Mouse (Mus musculus) embryonic facial prominence, embryonic 14.5 days (tissue): Measurements from ENCODE around the gene Exoc2. TPM values are rescaled to one million over a fixed set of nuclear protein-coding genes. Genes with fewer than 3 reads are reported as not detected.

Experiments used
- ATAC-seq: fragments of 200-750 bp; cut with Nextera tagmentation; 2 replicates; pipeline ENCODE4 v1.8.0; 2017; ENCODE audit warnings: low read depth, moderate number of reproducible peaks, moderate TSS enrichment
- DNase-seq: peaks from one replicate; pipeline ENCODE4 v3.0.0-alpha.2; 2015; ENCODE audit warnings: low spot score
- H3K27ac ChIP-seq: fragments of 300-500 bp; sonication (generic); replicated peaks from 2 replicates; pipeline ENCODE4 v1.5.1; 2014; ENCODE audit warnings: low read depth, mild to moderate bottlenecking, low read length, moderate library complexity
- H3K27me3 ChIP-seq: fragments of 300-500 bp; sonication (generic); replicated peaks from 2 replicates; pipeline ENCODE4 v1.6.1; 2014; ENCODE audit warnings: low read length; ENCODE audit not compliant: control insufficient read depth, insufficient read depth
- H3K36me3 ChIP-seq: fragments of 300-500 bp; sonication (generic); 2 replicates; pipeline ENCODE4 v1.6.1; 2014; ENCODE audit warnings: low read length, mixed read lengths; ENCODE audit not compliant: control insufficient read depth, insufficient read depth
- H3K4me1 ChIP-seq: fragments of 300-500 bp; sonication (generic); 2 replicates; pipeline ENCODE4 v1.6.1; 2014; ENCODE audit warnings: antibody characterized with exemption, low read length; ENCODE audit not compliant: control insufficient read depth, insufficient read depth
- H3K4me2 ChIP-seq: fragments of 300-500 bp; sonication (generic); 2 replicates; pipeline ENCODE4 v1.6.1; 2014; ENCODE audit warnings: low read depth, mild to moderate bottlenecking, low read length, moderate library complexity, mixed read lengths
- H3K4me3 ChIP-seq: fragments of 300-500 bp; sonication (generic); 2 replicates; pipeline ENCODE4 v1.5.1; 2014; ENCODE audit warnings: low read depth, mild to moderate bottlenecking, low read length
- H3K9ac ChIP-seq: fragments of 300-500 bp; sonication (generic); 2 replicates; pipeline ENCODE4 v1.6.1; 2014; ENCODE audit warnings: low read depth, mild to moderate bottlenecking, low read length, moderate library complexity, mixed read lengths
- H3K9me3 ChIP-seq: fragments of 300-500 bp; sonication (generic); 2 replicates; pipeline ENCODE4 v1.6.1; 2016; ENCODE audit warnings: low read length; ENCODE audit not compliant: control insufficient read depth
- WGBS: fragments of 180-500 bp; shearing (Covaris S2); extraction: QIAGEN DNeasy Blood & Tissue Kit; methylation state at CpG from one replicate; pipeline ENCODE4 v1.1.7; 2014; 5-methylcytosine and 5-hydroxymethylcytosine counted together
- polyA plus RNA-seq: library from polyadenylated mRNA; unstranded; fragments of >200 nt; fragmentation: Nextera tagmentation; extraction: Ambion mirVana; gene quantifications from 2 replicates; pipeline ENCODE4 v1.2.1, GENCODE M21; 2014

Gene Exoc2
- polyA plus RNA-seq, 1 experiment from 2014 or later = 26.8 TPM

DNA sequence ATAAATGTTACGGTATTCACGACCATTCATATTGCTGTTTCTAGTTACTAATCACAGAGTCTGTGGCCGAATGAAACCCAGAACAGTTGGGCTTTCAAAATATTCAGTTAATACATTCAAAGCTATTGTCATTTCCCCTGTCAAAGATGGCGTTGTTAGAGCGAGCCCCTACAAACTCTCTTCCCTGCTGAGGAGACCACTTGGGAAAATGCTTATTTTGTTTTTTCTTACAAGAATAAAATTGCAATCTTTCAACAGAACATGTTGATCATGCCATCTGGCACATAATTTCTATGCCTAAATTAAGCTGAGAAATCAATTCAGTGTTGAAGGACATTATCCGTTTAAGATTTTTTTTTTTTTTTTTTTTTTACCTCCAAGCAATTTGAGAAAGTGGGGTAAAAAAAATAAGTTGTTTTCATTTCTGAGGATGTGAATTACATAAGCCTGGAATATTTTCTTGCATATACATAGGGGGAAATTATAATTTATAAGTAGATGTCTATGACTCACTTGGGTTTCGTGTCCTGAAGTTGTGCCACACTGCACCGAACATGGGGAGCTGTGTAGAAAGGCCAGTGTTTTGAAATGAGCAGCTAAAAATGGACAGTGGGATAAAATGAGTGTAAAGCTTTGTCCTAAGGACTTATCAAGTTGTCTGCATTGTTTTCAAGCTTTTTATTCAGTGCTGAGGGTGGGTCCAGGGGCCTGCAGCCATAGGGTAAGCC lies 23.8 kb upstream of the Exoc2 start:
- no peak for DNase-seq
- no peaks in the 10 kb centered on the region for H3K36me3 ChIP-seq

DNA sequence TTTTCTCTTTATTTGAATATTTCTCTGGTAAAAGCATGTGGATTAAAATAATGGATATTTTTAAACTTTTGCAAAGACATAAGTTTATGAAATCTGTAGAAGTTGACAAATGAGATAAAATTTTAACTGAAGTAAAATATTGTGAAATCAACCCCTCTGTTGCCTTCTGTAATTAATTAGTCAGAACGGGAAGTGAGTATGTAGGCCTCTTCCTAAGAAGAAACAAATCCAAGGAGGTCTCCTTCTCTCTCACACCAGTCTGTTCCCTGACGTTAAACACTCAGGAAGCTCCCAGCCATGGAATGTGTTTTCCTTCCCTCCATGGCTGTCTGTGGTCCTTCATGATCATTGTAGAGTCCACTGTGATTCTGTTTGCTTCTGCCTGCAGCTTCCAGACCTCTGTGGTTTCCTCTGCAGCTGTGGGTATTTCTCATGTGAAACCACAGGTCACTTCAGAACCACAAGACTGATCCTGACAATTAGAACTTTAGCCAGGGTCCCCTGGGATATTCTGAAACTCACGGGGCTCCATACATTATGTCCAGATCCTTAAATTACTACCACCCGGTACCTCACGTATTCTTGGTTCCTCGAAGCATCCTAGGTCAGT lies 20.5 kb upstream of the Exoc2 start:
- Histone ChIP-seq H3K27me3 (no peaks in the 10 kb centered on the region), H3K9me3 (no peaks in the 10 kb centered on the region), H3K4me1 (no peaks in the 10 kb centered on the region), H3K27ac (no peak overlapping the region), H3K4me3 (no peak overlapping the region), H3K36me3 (no peaks in the 10 kb centered on the region), H3K9ac (no peak overlapping the region), H3K4me2 (no peak overlapping the region)
- DNase-seq (no peak), ATAC-seq (no peak)
- 55% methylated on average over 6 of the region's 6 CpGs for WGBS

More for the DNA sequence above, 23.8 kb upstream of the Exoc2 start:
- no peaks in the 10 kb centered on the region for H3K27me3 ChIP-seq
- no peaks in the 10 kb centered on the region for H3K9me3 ChIP-seq
- ATAC-seq = no peak
- no peak overlapping the region for H3K27ac ChIP-seq
- H3K9ac ChIP-seq = no peak overlapping the region
- H3K4me2 ChIP-seq = no peak overlapping the region
- no peak overlapping the region for H3K4me3 ChIP-seq
- 65% methylated on average over 8 of the region's 8 CpGs for WGBS
- H3K4me1 ChIP-seq = no peaks in the 10 kb centered on the region

DNA sequence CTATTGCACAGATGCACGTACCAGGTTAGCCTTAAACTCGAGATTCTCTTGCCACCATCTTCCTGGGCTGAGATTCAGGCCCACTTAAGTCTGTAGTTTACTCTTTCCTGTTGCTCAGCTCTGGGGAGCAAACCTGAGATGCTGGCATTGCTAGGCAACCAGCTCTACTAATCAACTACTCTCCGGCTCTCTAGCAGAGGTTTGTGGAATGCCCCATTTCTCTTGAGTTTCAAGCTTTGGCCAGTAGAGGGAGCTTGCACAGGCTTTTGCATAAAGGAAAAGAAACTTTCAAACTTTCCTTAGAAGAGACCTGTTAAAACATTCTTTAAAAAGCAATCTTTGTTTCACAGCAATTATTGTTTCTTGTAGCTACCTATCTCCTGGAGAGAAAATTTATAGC lies 19.9 kb upstream of the Exoc2 start:
- H3K36me3 ChIP-seq = no peaks in the 10 kb centered on the region
- no peaks in the 10 kb centered on the region for H3K4me1 ChIP-seq
- WGBS = 31% methylated on average over 3 of the region's 3 CpGs
- no peak overlapping the region for H3K4me3 ChIP-seq
- no peak for ATAC-seq
- no peaks in the 10 kb centered on the region for H3K9me3 ChIP-seq
- no peak overlapping the region for H3K9ac ChIP-seq
- DNase-seq = peak; percentile 78
- no peak overlapping the region for H3K27ac ChIP-seq
- H3K27me3 ChIP-seq = no peaks in the 10 kb centered on the region
- H3K4me2 ChIP-seq = no peak overlapping the region

DNA sequence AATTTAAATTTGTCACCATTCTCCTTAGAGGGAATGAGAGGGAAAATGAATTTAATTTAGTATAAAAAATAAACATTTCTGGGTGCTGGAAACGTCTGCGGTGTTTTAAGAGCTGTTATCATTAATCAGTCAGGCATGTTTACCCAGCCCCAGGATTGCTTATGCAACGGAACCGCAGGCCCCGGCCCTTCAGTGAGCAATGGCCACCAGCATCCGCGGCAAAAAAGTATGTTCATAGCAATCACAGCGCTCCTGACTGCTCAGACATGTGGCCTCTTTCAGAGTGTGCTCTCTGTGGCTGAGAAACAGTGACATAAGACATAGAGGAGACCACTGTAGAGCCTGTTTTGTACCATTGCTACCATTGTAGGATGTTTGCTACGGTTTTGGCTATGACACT lies 16.3 kb upstream of the Exoc2 start:
- Histone ChIP-seq H3K27ac (no peak overlapping the region), H3K4me2 (no peak overlapping the region), H3K9me3 (no peaks in the 10 kb centered on the region), H3K36me3 (no peaks in the 10 kb centered on the region), H3K27me3 (peaks cover 13% of the 10 kb centered on the region; the same call in 1 of the 2 replicates), H3K4me1 (0 out of 2 replicates have a peak, but pooled peaks cover 9% of the 10 kb centered on the region), H3K9ac (no peak overlapping the region), H3K4me3 (no peak overlapping the region)
- no peak for ATAC-seq
- peak; percentile 33 for DNase-seq
- WGBS = 57% methylated on average over 9 of the region's 9 CpGs

DNA sequence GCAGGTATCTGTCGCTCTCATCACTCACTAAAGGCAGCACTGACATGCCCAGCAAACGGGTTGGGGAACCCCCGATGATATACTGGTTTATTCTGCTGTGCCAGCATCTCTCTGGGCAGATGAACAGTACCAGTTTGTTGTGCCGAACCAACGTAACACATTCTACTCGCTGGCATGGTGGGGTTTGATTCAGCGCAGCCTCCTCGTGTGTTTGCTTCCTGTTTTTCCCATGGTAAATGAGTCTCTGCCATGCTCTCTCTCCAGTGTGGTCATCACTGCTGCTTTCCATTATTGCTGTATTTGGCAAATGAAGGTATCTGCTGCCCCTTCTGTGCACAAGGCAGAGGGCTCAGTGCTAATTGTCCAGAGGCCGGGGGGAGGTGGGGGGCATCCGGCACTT lies 15.8 kb upstream of the Exoc2 start:
- WGBS = 80% methylated on average over 10 of the region's 10 CpGs

DNA sequence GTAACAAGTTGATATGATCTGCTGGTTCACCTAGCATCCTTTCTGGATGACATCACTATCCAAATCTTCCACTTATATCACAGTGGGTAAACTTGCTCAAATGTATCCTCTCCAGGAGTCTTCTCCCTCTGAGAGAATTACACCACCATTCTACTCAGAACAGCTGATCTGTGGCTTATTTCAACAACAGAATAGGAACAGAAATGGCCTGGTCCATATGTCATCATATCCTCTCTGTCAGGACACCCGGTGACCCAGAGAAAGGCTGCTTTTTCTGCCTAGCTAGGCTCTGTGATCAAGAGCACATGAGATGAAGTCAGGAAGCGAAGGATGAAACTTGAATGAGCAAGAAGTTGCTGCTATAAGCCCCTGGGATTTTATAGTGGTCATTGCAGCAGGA lies 13.8 kb upstream of the Exoc2 start:
- Histone ChIP-seq H3K36me3 (no peaks in the 10 kb centered on the region), H3K27me3 (peaks cover 13% of the 10 kb centered on the region; the same call in 1 of the 2 replicates), H3K4me2 (no peak overlapping the region), H3K4me3 (no peak overlapping the region), H3K4me1 (0 out of 2 replicates have a peak, but pooled peaks cover 9% of the 10 kb centered on the region), H3K9me3 (no peaks in the 10 kb centered on the region), H3K27ac (no peak overlapping the region), H3K9ac (no peak overlapping the region)
- no peak for ATAC-seq
- 82% methylated on average over 2 of the region's 2 CpGs for WGBS
- no peak for DNase-seq

More for the DNA sequence above, 15.8 kb upstream of the Exoc2 start:
- peaks cover 13% of the 10 kb centered on the region; the same call in 1 of the 2 replicates for H3K27me3 ChIP-seq
- DNase-seq = no peak
- no peak overlapping the region for H3K4me2 ChIP-seq
- no peak overlapping the region for H3K4me3 ChIP-seq
- ATAC-seq = no peak
- H3K4me1 ChIP-seq = 0 out of 2 replicates have a peak, but pooled peaks cover 9% of the 10 kb centered on the region
- H3K36me3 ChIP-seq = no peaks in the 10 kb centered on the region
- H3K27ac ChIP-seq = no peak overlapping the region
- no peaks in the 10 kb centered on the region for H3K9me3 ChIP-seq
- H3K9ac ChIP-seq = no peak overlapping the region

DNA sequence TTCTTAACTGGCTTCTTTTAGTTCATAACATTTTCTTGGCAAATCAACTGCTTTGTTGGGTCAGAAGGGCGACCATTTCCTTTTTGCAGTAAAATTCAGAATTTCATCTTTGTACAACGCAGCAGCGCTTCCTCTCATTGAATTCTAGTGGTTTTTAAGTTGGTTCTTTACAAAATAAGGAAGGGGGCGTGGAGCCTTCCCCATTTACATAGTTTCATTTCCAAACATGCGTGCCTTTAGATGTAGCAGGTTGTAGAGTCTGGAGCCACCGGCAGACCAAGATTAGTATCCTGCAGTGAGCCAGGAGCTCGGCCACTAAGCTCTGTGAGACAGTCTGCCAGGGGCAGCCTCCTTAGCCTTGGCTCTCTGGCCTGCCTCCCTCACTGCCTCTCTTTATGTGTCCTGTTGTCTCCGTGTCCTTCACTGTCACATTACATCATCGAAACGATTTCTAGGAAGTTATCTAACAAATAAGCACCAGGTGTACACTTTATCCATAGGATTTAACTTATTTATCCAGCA lies 13.1 kb upstream of the Exoc2 start:
- DNase-seq = no peak
- 68% methylated on average over 10 of the region's 10 CpGs for WGBS
- no peak for ATAC-seq

DNA sequence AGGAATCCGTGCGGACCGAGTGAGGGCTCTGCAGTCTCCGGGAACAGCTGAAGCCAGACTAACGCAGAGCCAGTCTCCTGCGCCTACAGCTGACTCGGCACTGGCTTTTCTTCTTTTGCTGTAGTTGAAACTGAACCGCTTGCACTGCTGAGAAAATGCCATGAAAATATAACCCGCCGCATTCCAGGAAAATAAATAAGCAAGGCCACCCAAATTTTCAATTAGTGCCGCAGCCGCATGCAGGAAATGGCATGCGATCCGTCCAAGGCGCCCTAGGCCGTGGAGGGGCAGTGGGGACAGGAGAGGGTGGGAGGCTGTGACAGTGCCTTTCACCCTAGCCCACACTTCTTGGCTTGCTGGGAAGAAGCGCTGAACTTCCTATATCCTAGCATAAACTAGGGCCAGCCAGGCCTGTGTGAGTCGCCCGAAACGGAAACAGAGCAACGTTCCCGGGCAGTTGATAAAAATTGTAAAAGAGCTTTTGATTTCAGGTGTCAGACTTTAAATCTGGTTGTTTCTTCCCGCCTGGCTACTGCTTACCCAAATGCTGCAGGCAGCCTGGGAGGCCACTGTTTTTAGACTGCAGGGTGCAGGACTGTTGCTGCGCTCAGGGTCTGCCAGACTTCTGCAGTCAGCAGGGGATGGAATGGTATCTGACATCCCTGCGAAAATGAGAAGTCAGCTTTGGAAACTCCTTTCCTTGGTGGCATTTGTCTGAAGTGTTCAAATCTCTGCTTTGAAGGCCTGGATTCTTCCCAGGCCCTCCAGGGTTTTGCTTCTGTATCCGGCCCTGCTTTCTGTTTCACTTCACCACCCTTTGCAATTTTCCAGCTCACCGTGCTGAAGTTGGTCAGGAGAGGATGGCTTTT lies 11.9 kb upstream of the Exoc2 start:
- 12% methylated on average over 27 of the region's 27 CpGs for WGBS
- Histone ChIP-seq H3K27me3 (peaks cover 13% of the 10 kb centered on the region; the same call in 1 of the 2 replicates), H3K9ac (peak overlapping the region; percentile 58), H3K27ac (peak overlapping the region; percentile 64), H3K4me2 (peak overlapping the region; percentile 72), H3K4me1 (0 out of 2 replicates have a peak, but pooled peaks cover 9% of the 10 kb centered on the region), H3K4me3 (peak overlapping the region; percentile 34), H3K36me3 (no peaks in the 10 kb centered on the region), H3K9me3 (no peaks in the 10 kb centered on the region)
- ATAC-seq (peak; percentile 85), DNase-seq (peak; percentile 78)

More for the DNA sequence above, 13.1 kb upstream of the Exoc2 start:
- Histone ChIP-seq H3K4me2 (peak overlapping the region; percentile 72; the same call in 1 of the 2 replicates), H3K27me3 (peaks cover 13% of the 10 kb centered on the region; the same call in 1 of the 2 replicates), H3K4me3 (no peak overlapping the region), H3K4me1 (0 out of 2 replicates have a peak, but pooled peaks cover 9% of the 10 kb centered on the region), H3K27ac (no peak overlapping the region), H3K36me3 (no peaks in the 10 kb centered on the region), H3K9me3 (no peaks in the 10 kb centered on the region), H3K9ac (no peak overlapping the region)
